Mouse (Mus musculus): ENCODE data around the gene Slc35c2.

Slc35c2 gene

DNA sequence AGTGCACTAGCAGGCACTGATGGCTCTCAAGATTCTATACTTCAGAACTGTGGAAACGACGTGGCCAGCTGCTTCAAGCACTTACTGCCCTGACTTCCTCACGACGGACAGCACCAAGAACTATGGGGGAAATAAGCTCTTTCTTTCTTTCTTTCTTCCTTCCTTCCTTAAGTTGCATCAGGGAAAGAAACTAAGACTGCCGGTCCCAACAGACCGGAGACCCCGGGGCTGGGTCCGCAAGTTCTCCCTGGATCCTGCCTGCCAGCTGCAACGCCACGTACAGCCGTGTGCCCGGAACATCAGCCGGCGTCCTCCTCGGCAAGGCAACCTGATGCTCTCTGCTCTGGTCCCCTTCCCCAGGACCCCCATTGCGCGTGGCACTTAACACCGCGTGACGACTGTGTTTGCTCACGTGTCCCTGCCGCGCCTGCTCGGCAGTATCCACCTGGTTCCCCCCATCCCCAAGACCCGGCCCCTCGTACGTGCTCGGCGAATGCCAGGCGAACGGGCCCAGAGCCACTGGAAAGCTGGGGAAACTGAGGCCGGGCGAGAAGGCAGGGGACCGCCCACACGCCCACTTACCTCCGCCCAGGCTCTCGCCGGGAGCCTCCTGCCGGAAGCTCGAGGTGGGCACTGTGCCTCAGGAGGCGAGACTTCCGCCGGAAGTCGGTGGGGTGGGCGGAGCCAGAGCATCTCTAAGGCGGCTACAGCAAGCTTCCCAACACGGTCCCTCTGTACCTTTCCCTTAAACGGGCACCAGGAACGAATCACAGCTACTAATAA lies at the start of gene Slc35c2:
Gene Slc35c2 (minus strand): TSS at position 668 of the 783 bp plus-strand sequence.
- DNase-seq (ENCODE audit: low read depth, low spot score) = peak; percentile 83

DNA sequence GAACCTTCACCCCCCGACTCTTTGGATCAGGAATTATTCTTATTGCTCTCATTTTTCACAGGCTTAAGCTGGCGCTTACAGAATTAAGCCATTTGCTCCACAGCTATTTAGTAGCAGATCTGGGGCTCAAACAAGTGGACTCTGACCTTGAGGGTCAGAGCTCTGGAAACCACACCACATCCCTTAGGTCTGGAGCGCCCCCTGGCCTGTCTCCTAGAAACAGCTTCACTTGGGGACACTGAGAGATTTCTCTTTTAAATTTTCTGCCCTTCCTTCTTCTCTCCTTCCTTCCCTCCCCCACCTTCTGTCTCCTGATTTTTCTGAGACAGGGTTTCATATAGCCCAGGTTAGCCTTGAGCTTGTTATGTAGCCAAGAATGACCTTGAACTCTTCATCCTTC lies 49.5 kb upstream of the Slc35c2 start:
- no peak for DNase-seq (ENCODE audit: low read depth, low spot score)

DNA sequence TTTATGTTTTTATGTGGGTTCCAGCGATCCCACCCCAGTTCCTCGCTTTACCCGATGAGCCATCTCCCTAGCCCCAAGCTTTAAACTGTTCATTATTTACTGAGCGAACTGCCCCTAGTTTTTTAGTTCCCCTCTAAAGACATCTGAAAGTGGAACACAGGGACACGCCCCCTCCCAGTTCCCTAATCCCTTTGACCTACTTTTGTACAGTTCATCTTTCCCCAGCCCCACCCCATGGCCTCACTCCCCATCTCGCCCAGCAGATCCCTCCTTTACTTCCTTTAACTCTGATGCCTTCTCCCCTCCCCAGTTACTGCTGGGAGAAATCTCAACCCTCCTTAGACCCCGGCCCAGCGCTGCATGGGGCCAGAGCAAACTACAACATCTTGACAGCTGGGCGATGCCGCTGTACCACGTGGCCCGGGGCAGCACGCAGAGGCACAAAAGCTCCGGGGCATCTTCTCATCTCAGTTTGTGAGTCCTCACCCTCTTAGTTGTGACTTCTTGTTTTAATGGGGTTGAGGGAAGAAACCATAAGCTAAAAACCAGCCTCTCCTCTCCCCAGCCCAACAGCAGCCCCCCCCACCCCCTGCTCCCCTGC lies 45.0 kb upstream of the Slc35c2 start:
- no peak for DNase-seq (ENCODE audit: low read depth, low spot score)

DNA sequence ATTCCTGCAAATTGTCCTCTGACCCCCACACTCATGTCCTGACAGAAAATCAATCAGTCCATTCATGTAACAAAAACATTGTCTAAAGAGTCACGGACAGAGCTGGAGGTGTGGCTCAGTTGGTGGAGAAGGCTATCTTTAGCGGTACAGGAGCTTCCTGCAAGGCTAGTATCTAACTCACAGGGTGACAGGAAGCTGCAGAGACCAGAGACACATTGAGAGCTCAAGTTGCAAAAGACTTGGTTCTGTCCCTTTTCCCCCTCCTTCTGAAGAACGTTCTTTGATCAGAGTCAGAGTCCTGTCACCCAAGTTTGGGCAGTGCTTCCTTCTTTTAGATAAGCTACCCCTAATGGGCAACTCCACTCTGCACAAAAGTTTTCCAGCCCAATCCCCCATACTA lies 42.0 kb upstream of the Slc35c2 start:
- DNase-seq (ENCODE audit: low read depth, low spot score) = no peak

DNA sequence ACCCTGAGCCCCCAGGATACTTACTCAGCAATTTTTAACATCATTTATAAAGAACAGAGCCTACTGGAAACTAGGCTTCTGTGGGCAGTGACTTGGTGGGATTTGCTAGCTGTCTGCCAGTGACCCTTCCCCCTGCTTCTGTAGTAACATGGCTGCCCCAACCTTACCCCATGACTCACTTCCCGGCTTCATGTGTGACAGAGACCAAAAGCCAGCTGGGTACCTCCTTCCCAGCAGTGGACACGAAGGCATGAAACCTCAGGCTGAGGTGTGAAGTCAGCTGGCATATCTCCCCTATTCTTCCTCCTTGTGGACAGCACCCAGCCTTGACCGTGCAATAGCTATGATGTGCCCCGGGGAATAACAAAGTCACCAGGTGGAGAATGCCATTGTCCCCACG lies 41.1 kb upstream of the Slc35c2 start:
- DNase-seq (ENCODE audit: low read depth, low spot score) = no peak

DNA sequence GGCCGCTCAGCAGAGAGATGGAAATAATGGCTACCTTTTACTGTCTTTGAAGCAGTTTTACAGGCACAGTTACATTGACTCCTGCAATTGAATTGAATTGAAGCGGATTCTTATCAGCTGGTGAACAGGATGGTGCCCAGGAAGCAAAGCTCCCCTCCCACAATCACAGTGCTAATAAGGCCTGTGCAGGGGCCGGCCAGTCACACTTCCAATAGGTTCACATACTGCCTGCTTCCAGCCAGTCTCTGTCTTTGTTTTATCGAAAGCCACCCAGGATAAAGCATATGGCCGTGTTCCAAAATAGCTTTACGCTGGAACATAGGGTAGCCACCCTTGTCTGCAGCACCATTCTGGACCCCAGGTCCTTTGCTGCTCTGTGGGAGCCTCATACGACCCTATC lies 39.7 kb upstream of the Slc35c2 start:
- no peak for DNase-seq (ENCODE audit: low read depth, low spot score)

DNA sequence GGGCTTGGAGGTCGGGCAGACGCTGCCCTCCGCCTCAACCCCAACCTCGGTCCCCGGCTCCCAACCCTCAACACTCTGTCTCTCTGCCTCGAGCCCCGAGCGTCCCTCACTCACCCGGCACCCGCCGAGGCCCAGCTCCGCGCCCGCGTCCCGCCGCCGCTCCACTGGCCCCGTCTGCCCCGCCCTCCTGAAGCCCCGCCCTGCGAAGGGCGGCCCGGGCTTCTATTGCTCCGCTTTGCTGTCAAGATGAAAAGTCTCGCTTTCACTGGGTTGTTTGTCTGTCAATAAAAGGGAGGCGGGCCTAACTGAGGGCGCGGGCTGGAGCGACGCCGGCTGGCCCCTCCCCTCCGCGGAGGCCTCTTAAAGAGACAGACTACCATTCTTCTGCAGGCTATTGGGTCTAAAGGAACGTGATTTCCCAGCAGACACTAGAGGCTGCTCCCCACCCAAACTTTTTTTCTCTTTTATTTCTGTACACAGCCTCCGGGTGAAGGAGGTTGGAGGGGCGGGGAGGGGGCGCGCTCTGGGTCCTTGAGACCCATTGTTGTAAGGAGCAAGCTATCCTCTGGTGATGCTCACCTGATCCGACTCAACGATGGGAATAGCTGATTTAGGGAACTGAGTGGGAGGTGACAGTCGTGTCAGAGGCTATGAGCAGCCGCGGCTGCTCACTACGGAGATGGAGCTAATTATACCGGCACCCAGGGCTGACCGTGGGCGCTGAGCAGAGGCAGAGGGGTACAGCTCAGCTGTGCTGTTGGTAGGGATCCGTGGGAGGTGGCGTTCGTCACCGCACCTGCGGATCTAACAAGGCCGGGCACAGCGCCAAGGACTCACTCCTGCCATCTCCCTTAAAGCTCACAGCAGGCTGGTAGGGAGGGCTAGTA lies 38.9 kb upstream of the Slc35c2 start, which contains the start of gene Elmo2:
Gene Elmo2 (minus strand): TSS at position 176 of the 887 bp plus-strand sequence.
- peak; percentile 95 for DNase-seq (ENCODE audit: low read depth, low spot score)

DNA sequence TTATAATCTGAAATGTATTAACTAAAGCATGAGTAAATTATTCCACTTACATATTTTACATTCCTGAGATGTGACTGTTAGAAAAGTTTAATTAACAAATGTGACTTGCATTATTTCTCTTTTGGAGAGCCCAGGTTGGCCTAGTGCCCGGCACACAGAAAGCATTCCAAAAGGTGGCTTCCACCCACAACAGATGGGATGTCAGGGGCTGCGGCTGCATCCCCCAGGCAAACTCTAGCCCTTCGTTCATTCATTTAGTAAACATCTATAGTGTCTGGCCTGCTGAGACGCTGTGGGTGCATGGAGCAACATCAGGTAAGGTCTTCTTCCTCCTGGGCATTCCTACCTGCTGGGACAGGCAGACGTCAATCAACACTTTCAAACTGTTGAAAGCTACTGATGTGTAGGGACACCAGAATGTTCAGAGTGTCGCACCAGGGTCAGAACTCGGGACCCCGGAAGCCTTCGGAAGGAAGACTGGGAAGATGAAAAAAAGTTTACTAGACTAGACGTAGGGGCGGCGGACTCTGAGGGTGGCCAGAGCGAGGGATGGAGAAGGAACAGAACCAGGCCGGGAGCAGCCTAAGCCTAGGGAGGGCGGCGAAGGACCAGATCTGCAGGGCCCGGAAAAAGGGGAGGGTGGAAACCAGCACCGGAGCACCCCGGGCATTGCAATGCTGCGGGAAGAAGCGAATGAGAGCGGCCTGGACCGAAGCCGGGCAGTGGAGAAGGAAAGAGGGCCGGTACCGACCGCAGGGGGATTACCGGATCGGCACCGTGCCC lies 38.0 kb upstream of the Slc35c2 start:
- DNase-seq (ENCODE audit: low read depth, low spot score) = no peak

DNA sequence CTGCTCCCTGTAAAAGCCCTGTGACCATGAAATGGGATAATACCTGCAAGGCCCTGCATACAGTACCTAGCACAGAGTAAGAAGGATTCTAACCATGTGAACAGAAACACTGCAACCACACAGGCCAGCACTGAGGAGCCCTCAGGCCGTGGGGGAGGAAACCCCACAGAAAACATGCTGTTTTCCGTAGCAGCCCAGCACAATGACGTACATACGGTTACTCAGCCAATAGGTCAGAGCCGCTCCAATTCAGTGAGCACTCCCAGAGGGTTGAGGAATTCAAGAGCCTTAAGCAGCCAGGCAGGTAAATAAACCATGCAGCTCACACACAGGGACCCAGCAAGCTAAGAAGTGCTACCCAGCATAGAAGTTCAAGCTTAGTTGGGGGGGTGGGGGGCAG lies 36.3 kb upstream of the Slc35c2 start:
- no peak for DNase-seq (ENCODE audit: low read depth, low spot score)

DNA sequence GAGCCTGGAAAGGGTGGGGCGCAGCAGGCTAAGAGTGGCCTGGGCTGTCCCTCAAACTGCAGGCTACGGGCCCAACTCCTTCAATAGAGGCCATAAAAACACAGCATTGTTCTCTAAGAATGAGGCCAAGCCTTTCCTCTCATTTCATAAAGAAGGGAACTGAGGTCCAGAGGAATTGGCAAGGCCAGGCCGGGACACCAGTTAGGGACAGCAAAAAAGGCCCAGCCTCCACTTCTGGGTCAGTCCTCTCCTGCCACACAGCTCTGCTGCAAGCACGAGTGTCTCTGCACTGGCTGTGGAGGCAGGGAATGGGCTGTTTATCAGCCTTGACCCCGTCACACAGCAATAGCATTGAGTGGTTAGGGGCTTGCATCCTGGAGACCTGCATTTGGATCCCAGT lies 35.8 kb upstream of the Slc35c2 start:
- no peak for DNase-seq (ENCODE audit: low read depth, low spot score)

DNA sequence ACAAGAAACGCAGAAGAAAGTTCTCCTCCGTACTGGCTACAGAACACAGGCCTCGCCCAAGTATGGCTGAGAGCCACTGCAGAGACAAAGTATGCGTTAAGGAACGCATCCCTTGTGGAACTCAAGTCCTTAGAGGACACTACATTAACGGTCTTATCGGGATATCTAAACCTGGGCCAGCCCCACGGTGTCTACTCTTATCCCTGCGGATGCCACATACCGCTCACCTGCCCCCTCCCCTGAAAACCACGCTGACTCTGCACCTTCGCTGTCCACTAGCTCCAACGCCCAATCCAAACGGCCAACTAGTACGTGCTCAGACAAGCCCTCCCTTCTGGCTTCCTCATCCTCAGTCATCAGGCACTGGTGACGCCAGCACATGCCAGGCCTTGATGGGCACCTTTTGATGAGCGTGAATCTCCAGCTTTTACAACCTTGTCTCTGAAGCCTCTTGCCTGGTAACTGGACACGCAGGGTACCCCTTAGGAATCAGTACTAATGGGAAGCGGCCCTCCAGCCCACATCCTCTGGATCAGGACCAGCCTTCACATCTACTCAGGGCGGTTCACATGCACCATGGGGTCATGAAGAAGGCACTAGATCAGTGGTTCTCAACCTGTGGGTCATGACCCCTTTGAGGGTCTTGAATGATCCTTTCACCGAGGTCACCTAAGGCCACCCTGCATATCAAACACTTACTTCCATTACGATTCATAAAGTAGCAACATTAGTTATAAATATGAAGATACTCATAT lies 34.5 kb upstream of the Slc35c2 start:
- DNase-seq (ENCODE audit: low read depth, low spot score) = no peak

DNA sequence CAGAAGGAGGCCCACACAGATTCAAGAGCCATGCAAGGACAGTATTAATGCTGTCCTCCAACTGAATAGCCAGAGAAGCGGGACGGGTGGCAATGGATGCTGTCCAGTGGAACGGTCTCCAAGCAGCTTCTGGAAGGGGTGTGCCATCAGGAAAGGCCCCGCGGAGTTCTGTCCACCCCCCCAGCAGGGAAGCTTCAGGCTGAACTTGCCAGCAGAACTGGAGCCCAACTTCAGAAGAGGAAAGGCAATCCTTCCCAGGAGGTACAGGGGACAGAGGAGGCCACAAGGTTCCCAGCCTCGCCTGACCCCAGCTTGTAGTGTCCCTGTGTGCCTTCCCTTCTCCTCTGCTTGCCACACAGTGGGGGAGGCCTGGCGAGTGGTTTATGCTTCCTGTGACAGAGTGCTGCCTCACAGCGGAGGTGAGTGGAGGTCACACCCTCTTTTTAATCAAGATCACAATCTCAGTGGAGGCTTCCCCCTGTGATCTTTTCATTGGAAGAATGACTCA lies 33.8 kb upstream of the Slc35c2 start:
- DNase-seq (ENCODE audit: low read depth, low spot score) = no peak

DNA sequence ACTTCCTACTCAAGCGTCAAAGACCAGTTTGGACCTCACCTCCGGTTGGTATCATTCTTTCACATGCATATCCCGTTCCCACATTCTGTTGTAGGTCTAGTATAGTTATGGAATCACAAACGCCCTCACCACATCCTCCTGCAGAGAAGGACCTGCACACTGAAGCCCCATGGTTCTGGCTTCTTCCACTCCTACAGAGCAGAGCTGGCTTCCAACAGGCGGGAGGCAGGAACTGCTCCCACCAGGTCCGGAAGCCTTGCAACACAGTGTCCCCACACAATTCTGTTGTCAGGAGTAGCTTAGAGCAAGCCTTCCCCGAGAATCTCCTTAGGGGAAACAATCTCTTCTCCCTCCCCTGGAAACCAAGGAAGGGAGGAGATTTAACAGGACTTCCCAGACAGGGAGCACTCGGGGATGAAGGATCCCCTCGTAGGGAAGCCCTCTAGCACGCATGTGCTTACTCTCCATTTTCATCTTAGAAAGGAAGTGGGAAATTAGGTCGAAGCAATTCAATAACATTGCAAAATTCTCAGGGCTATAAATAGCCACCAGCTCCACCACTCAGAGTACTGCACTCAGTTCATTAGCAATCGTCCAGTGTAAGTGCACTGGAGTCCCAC lies 33.0 kb upstream of the Slc35c2 start:
- DNase-seq (ENCODE audit: low read depth, low spot score) = no peak

DNA sequence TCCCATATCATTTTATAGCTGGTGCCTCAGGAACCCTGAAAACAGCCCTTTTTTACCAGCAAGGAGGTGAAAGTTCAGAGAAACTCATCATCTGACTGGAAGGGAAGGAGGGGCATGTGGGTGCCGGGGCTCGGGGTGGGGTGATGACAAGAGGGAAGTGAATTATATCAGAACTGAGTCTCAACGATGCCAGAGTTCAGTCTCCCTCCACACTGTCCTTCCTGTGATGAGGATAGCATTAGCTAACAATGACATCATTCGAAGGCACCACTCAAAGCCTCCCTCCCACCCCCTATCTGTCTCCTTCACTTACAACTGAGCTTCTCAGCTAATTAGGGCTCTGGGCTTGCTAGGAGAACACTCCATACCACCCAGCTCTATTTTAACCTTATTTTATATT lies 31.8 kb upstream of the Slc35c2 start:
- DNase-seq (ENCODE audit: low read depth, low spot score) = no peak

DNA sequence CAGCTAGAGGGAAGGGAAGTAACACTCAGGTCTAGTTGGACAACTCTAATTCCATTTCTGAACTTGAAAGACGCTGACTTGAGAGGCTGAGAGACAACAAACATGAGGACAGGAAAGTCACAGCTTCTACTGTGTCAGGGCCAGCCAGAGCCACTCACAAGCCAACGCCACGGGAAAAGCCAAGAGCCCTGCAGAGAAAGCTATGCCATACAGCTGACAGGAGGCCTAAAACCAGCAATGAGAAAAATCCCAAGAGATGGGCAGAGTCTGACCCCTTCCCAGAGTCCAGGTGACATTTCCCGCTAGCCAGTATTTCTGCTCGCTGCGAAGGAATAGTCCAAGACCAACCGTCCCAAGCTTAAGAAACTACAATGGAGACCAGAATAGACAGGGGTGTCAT lies 31.3 kb upstream of the Slc35c2 start:
- DNase-seq (ENCODE audit: low read depth, low spot score) = no peak

DNA sequence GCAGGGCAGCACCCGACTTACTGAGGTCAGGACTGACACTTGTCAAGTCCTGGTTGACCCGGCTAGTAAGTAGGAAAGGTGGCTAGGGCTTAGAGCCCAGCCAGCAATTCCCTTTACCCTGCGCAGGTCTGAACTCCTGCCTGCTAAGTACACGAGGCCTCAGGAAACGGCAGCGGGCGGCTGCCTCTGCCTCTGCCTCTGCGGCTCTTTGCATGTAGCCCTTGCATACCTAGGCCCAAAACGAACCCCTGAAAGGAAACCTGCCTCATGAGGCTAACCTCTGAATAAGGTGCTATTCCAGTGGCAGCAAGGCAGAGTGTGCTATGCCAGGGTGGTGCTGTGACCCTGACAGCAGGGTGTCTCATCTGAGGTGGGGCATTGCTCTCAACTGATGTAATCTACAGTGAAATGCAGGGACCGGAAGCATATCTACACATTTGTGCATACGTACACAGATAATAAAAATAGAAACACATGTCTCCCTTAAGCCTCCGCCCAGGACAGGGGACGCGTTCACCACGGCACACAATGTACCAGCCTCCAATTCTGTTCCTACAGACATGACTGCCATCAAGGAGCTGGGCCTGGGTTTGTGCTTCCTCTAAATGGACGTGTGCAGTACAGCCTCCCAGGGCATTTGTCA lies 30.1 kb upstream of the Slc35c2 start:
- DNase-seq (ENCODE audit: low read depth, low spot score) = no peak

DNA sequence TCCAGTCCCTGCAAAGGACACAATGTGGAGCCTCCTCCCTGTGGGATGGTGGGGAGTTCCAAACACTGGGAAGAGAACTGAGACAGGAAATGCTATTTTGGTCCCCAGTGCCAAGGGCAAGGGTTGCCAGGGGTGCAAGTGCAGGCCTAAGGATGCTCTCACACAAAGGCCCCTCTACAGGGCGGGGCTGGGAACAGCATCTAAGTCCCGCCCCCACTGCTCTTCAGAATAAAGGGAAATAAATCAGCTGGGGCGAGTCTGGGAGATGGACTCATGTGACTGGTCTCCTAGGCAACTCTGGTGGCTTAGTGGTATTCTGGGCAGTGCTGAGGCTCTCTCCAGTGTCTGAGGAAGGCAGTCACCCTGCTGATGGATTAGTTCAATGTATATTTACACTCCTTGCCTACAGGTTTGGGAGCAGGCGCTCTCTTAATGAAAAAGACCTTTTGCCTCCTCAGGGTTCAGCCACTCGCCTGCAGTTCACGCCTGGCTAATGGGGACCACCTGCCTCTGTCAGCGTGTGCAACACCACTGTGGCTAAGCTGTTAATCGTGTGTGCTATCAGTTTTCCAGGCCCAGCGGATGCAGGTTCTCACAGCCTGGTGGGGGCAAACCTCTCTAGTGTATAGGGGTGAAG lies 29.3 kb upstream of the Slc35c2 start:
- DNase-seq (ENCODE audit: low read depth, low spot score) = no peak

DNA sequence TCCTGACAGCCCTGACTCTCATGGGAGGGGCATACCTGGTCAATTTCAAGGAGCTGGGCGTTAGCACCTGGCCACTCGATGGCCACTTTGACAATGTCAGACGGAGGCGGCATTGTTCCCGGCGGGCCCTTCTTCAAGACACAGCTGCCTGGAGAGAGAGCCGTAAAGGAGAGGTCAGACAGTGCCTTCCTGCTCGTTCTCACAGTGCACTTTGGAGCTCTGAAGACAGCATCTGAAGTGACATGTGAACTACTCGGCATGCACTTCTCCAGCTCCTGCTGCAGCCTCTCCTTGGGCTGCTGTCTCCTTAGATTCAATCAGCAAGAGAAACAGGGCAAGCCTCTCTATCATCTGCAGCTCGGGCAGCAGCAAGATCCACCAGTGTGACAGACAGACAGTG lies 28.5 kb upstream of the Slc35c2 start:
- no peak for DNase-seq (ENCODE audit: low read depth, low spot score)

DNA sequence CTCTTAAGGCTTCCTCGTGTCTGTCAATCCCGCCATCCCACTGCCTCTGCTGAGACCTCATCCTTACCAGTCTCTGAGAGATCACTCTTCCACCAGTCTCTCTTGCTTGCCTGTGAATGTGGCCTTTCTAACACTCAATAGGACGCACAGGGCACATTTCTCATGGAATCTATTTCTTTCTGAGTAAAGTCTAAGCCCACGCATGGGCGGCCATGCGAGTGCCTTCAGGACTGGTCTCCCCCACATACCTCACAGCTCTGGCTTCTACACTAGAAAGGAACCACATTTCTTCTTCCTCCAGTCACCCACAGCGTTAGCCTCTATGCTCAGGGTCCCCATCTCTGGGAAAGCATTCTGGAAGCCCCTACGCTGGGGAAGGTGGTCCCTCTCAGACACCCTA lies 26.5 kb upstream of the Slc35c2 start:
- DNase-seq (ENCODE audit: low read depth, low spot score) = no peak
